Mouse (Mus musculus) splenic B cell, adult 2 months (primary cell): ENCODE data around the gene Ung.

ENCODE experiments used
- DNase-seq: peaks from one replicate; pipeline ENCODE4 v3.0.0-alpha.2; 2011; ENCODE audit warnings: low read depth, low spot score
- H3K27me3 ChIP-seq: 2 replicates; pipeline ENCODE4 v1.6.1; 2012; ENCODE audit warnings: mild to moderate bottlenecking, low read length, moderate library complexity, mixed read lengths; ENCODE audit not compliant: control insufficient read depth, poor library complexity, insufficient read depth, severe bottlenecking
- H3K36me3 ChIP-seq: 2 replicates; pipeline ENCODE4 v1.6.1; 2012; ENCODE audit warnings: mild to moderate bottlenecking, low read length, moderate library complexity, mixed read lengths; ENCODE audit not compliant: control insufficient read depth, poor library complexity, insufficient read depth, severe bottlenecking

The Ung gene

DNA sequence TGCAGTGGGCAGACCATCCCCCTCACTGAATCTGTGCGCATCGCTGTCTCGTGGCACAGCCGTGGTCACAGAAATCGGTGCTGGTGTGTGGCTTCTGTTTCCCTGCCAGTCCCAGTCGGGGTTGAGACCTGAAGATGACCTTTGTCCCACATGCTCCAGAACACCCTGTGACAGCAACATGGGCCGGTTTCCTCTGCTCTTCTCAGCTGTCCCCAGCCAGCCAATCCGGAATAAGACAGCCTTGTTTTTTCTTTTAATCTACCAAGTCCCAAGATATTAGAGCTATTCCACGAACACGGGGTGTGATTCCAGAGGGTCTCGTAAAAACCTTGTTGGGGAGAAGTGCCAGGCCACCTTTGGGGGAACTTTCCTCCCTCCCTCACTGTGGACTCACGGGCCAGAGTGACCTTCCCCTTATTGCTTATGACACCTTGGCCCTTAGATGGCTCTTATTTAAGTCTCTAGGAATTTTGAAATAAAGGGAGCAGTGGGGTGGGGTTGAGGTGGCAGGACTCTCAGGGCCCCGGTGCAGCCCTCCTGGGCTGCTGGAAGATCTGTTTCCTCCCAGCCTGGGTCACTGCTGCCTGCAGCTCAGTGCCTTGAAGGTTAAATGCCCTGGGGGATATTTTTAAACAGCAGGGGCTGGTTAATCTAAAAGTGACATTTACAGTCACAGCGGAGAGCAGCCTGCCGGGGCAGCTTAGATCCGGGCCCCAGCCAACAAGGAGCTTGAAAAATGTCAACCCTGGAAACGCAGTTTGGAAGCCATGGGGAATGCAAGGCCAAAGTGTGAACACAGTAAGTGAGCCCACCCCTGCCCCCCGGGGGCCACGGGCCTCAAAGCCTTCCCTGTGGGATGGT is 16.1 kb downstream of the Ung start, which contains the start of gene Acacb:
Gene Acacb, plus strand, starts transcription at position 508 of the 861 bp plus-strand sequence.
- Histone ChIP-seq H3K27me3 (no peaks in the 10 kb centered on the region; the same call in 1 of the 2 replicates), H3K36me3 (no peaks in the 10 kb centered on the region)
- no peak for DNase-seq

DNA sequence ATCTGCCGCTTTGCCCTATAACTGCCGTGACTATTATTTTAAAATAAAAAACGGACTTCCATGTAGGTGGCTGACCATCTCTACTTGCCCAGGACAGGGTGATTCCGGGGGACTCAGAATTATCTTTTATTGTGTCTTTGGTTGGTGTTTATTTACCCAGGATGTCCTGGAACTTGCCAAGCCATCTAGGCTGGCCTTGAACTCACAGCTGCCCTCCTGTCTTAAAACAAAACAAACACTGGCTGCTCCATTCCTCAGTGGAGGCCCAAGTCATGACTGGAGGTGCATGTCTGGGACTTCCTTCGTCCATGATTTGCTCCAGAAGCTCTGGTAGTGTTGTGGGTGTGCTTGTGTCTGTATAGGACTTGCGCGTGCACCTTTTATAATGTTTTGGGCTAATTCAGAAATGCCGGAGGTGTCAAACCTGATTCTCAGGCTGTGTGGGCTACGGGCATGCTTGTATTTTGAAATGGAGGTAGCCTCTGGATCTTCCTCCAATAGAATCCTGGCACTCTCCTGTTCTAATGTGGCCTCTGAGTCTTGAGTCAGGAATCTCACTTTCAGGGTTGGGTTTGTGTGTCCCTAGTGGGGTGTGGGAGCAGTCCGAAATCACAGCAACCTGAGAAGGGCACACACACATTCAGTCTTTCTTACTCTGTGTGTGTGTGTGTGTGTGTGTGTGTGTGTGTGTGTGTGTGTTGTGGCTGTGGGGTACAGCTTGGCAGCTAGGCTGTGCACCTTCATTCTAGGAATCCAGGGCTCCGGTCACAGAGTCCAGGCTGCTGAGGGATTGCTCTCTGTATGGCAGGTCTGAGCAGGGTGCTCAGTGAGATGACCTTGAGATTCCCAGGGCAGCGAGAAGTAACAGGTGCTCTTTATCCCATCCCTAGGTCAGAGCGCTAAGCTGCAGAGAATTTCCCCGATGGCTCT is 17.1 kb downstream of the Ung start:
- DNase-seq, result no peak
- H3K36me3 ChIP-seq, result no peaks in the 10 kb centered on the region
- no peaks in the 10 kb centered on the region; the same call in 1 of the 2 replicates for H3K27me3 ChIP-seq

DNA sequence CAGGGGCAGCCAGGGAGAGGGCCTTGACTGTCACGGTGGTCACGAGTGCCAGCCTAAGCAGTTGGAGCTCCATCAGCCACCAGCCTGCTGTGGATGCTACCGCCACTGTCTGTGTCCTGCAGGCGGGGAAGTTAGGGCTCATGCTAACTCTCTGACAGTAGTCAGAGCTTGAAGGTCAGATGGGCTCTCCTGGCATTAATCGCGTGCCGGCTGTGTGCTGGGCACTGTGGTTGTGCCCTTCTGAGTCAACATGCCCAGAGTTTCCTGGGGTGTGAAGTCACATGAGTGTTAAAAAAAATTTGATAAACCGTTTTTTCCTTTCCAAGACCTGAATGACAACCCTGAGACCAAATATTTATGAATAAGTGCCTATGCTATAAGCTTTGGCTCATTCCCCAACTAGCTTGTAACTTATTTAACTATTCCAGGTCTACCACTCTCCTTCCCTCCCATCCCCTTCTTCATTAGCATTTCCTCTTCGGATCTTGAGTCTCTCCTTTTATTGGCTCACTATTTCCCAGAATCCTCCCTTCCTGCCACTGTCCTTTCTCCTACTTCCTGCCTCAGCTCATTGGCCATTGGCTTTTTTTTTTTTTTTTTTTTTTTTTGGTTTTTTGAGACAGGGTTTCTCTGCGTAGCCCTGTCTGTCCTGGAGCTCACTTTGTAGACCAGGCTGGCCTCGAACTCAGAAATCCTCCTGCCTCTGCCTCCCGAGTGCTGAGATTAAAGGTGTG is 22.3 kb downstream of the Ung start:
- no peaks in the 10 kb centered on the region for H3K36me3 ChIP-seq
- DNase-seq, result no peak

DNA sequence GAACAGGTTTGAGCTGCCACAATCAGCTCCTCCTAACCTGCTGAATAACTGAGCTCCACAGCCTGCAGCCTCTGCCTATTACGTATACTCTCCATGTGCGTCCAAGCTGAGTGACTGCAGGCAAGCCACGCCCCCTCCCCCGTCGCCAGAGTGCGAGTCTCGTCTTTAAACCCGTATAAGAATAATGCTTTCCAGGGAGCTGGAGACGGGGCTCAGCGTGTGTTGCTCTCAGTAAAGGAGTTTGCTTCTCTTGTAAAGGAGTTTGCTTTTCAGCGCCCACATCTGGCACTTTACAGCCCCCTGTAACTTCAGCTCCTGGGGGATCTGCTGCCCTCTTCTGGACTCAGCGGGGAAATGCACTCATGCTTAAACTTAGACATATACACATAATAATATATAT is 23.3 kb downstream of the Ung start:
- Histone ChIP-seq H3K27me3 (no peaks in the 10 kb centered on the region), H3K36me3 (no peaks in the 10 kb centered on the region)
- DNase-seq, result peak; percentile 15

More for the DNA sequence above, 22.3 kb downstream of the Ung start:
- H3K27me3 ChIP-seq, result no peaks in the 10 kb centered on the region

DNA sequence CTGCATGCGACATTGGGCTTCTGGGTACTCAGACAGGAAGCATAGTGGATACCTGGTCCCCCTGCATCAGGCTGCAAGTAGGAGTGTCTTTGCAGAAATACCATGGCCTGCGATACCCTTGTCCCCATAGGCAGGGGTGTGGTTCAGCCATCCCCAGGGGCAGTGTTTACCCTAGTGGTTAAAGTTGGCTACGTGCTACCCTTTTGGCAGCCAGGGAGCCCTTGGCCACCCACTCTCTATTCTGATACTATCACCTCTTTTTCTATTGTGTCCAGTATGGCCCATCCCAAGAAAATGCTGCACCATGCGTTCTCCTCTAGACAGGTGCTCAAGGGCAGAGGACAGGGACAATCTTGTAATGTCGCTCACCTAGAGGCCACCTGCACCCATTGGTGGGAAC is 24.6 kb downstream of the Ung start:
- DNase-seq, result no peak
- Histone ChIP-seq H3K27me3 (no peaks in the 10 kb centered on the region), H3K36me3 (no peaks in the 10 kb centered on the region)

DNA sequence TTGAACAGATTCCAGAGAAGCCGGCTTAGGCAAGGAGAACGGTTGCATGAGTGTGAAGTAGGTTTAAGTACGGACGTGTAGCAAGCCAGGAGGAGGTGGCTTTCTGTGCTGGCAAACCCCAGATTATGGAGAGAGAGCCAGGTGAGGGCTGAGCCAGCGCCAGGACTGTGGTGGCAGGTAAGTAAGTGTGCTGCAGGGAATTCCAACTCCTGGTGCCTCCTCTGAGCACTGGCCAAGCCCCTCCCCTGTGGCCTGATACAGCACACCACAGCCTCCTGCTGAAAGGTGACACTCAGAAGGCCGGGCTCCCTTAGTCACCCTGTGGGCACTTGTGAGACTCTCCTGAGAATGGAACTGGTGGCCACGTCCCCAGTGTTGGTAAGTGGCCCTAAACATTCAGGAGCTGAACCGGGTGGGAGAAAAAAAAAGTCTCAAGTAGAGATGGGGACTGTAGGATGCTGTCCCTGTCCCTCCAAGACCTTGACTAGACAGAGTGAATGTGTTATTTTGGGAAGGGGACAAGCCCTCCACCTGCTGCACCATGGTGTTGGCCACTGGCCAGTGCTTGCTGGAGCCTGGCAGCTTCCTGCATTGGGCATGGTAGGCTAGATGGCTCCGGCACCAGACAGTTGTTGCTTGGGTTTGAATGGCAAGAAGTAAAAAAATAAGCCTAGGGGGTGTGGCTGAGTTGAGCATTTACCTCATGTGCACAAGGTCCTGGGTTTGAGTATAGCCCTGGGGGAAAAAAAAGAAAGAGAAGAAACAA is 25.2 kb downstream of the Ung start:
- no peaks in the 10 kb centered on the region for H3K36me3 ChIP-seq
- DNase-seq, result no peak
- H3K27me3 ChIP-seq, result no peaks in the 10 kb centered on the region

DNA sequence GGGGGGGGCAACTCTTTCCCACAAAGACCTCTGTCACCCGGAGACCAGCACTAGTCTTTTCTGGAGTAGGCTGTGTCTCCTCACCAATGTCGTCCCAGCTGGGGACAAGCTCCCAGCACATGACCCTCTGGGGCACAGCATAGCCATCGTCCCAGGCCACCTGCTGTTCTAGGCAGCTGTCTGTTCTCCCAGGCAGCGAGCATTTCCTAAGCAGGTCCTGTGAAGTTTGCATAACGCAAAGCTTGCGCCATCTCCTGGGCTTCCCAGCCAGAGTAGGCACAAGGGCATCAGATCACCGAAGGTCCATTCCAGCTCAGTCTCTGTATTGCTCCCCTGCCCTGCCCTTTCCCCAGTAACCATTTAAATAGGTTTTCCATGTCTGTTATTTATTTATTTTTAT is 27.1 kb downstream of the Ung start:
- no peak for DNase-seq
- Histone ChIP-seq H3K27me3 (no peaks in the 10 kb centered on the region), H3K36me3 (no peaks in the 10 kb centered on the region)

DNA sequence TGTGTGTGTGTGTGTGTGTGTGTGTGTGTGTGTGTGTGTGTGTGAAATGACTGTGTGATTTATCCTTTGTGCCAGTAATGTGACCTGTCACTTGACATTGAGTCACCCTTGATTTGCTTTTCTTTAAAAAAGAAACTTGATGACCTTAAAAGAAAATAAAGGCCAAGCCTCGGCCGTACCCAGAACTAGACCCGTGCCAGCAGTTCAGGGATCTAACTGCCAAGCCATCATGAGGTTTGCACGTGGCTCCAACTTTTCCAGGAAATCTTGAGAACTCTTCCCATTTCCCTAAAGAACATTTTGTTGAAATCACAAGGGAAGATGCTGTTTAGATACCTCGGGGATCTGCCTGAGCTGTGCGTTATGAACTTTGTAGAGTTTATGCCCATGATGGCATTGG is 31.2 kb downstream of the Ung start:
- no peaks in the 10 kb centered on the region for H3K36me3 ChIP-seq
- DNase-seq, result no peak

DNA sequence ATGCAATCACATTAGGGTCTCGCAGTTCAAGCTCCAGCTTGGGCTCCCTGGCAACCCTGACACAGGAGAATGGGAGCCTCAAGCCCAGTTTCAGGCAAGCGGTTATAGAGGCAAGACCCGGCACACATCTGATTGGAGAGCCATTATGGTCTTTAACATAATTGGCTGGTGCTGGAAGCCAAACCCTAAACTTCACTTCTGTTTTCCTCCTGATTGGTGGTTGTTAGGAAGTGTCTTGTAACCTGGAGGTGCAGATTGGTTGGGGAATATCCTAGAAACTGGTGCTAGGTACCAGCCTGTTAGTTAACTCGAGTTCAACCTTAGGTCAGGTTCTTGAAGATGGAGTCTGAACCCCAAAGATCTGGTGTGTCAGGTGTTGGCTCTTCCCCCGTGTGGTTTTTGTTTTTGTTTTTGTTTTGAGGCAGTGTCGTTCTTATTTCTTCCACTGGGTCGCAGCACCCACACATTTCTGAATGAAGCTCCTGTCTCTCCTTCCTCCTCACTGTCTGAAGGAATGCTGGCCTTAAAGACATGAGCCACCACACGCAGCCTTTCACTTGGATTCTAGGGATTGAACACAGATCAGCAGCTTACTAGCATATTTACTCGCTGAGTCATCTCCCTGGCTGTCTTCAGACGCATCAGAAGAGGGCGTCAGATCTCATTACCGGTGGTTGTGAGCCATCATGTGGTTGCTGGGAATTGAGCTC is 32.1 kb downstream of the Ung start:
- no peak for DNase-seq
- H3K36me3 ChIP-seq, result no peaks in the 10 kb centered on the region
- H3K27me3 ChIP-seq, result no peaks in the 10 kb centered on the region

More for the DNA sequence above, 31.2 kb downstream of the Ung start:
- H3K27me3 ChIP-seq, result no peaks in the 10 kb centered on the region

DNA sequence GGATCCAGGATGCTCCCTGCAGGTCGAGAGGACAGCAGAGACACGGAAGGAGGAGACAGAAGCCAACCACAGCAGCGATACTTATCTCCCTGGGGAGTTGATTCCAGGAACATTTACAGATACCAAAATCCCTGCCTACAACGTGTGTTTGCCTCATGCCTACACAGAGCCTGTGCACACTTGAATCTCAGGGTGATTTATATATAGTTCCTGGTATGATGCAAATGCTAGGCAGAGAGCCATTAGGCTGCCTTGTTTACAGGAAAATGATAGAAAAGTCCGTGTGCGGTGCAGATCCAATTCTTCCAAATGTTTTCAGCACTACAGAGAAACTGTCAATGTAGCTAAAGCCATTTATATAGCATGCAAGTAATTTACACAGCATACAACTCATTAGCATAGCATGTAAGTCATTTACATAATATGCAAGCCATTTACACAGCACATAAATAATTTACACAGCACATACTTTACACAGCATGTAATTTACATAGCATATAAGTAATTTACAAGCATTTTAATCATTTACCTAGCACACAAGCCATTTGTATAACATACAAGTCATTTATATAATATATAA is 33.0 kb downstream of the Ung start:
- no peak for DNase-seq
- no peaks in the 10 kb centered on the region for H3K36me3 ChIP-seq
- no peaks in the 10 kb centered on the region for H3K27me3 ChIP-seq

DNA sequence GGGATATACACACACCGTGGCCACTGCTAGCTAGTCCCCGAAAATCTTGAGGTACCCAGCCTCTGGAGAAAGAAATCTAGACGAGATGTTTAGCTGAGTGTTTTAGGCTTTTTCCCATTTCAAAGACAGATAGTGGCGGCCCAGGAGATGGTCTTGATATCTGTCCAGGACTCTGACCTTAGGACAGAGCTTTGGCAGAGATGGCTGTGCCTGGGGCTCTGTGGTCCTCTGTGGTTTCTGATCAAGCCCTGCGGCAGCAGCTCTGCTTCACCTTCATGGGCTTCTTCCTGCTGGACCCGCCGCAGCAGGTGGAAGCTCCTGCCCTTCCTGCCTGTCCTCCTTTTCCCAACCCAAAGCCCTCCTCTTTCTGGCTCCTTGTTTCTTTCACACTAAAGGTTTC is 40.2 kb downstream of the Ung start:
- H3K27me3 ChIP-seq, result no peaks in the 10 kb centered on the region
- no peak for DNase-seq
- no peaks in the 10 kb centered on the region for H3K36me3 ChIP-seq

DNA sequence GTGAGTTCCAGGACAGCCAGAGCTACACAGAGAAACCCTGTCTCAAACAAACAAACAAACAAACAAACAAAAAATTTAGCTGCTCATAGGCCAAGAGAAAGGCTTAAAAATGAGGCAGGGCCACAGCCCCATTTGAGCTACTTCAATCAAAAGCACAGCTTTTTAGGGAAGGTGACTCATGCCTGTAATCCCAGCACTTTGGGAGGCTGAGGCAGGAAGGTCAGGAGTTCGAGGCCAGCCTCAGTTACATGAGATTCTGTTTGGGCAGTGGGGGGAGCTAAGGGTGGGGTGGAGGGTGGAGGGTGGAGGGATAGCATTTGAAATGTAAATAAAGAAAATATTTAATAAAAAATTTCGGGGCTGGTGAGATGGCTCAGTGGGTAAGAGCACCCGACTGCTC is 42.8 kb downstream of the Ung start:
- Histone ChIP-seq H3K36me3 (no peaks in the 10 kb centered on the region), H3K27me3 (no peaks in the 10 kb centered on the region; the same call in 1 of the 2 replicates)
- peak; percentile 42 for DNase-seq

DNA sequence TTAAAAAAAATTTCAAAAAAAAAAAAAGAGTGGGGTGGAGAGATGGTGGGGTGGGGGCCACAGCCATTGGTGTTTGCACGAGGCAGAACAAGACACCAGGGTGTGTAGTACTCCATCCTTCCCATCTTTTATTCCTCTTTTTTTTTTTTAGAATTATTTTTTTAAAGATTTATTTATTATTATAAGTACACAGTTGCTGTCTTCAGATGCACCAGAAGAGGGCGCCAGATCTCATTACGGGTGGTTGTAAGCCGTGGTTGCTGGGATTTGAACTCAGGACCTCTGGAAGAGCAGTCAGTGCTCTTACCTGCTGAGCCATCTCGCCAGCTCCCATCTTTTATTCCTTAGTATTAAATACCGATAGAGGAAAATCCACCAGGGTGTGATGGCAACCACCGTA is 43.3 kb downstream of the Ung start:
- DNase-seq, result no peak
- Histone ChIP-seq H3K36me3 (no peaks in the 10 kb centered on the region), H3K27me3 (no peaks in the 10 kb centered on the region; the same call in 1 of the 2 replicates)
